ENCODE assay signal across 17 mouse cellular contexts in genomic region chr9:92016521-92016920, GRCm38 (mm10).
A peak's percentile ranks its signal among the peaks of the same experiment; 100 is the strongest.
DNase-seq lines count a peak whose midpoint lies in the region.
"Had no signal": no experiment of that assay in that cellular context is flagged by ENCODE, and none has a peak within 500 bp of the region (broad histone marks: within the 10 kb centered on the region; RNA-seq: fewer than 3 reads in every experiment).

No protein-coding gene starts in this region.

- intact Hi-C loops in left cerebral cortex, postnatal 4 days (cut with DNase I) = no loop called here

- DNase-seq in left cerebral cortex, postnatal 4 days = peak; percentile 64
- DNase-seq in left cerebral cortex, adult 18-20 months (ENCODE audit: low spot score in 2 of 2) = no peak
- peak; percentile 95 for DNase-seq in cerebellum, adult 11-12 months
- peak; percentile 96 for DNase-seq in cerebellum, adult 9-11 months
- DNase-seq in spleen, postnatal 4 days (ENCODE audit: low spot score in 2 of 2) = no peak
- DNase-seq in frontal cortex, postnatal 25 days (ENCODE audit: low spot score in 2 of 2) = no peak
- no peak for DNase-seq in left cerebral cortex, adult 11 months (ENCODE audit: low spot score)
- DNase-seq: adrenal gland, postnatal 14 days; forebrain, postnatal 0 days; gastrocnemius, postnatal 25 days; heart, adult 11 months; kidney, adult 11 months; kidney, postnatal 25 days; liver; lung, adult 2 months; lung, postnatal 10 days; right cerebral cortex, postnatal 4 days had no signal

Comparison
In these comparisons a context has a peak if more than half of its experiments do, and no peak if none do; other contexts are left out.
1. DNase-seq: peak in left cerebral cortex, postnatal 4 days (single experiment), cerebellum, adult 11-12 months (single experiment) and cerebellum, adult 9-11 months (single experiment); none in left cerebral cortex, adult 18-20 months (0 of 2), spleen, postnatal 4 days (0 of 2), frontal cortex, postnatal 25 days (0 of 2) and left cerebral cortex, adult 11 months (single experiment).